ENCODE assay signal across 11 mouse cellular contexts in the genomic region with DNA sequence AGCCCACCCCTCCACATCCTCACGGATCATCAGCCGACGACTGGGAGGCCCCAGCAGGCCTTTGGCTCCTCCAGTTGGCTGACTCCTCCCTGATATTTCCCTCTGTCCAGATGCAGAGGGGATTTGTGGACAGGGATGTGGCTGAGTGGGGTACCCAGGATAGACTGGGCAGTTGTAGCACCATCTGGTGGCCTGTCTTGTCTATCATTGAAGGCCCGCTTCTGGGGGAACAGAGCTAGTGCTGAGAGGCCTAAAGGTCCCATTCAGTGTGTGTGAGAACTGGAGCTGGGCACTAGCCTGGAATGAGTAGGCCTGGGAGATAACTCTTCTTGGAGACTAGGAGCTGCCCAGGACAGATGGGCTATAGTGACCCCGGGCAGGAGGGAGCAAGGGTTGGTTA. TPM values are rescaled to one million over a fixed set of nuclear protein-coding genes. Genes with fewer than 3 reads are reported as not detected.
DNase-seq lines count a peak whose midpoint lies in the region; ATAC-seq and TF ChIP-seq lines count a peak whose summit lies in the region.
"Had no signal": no experiment of that assay in that cellular context is flagged by ENCODE, and none has a peak within 500 bp of the region (broad histone marks: within the 10 kb centered on the region; RNA-seq: fewer than 3 reads in every experiment).

No protein-coding gene starts in this region.

- no peak overlapping the region for H3K27ac ChIP-seq in hindbrain, postnatal 0 days
- no peak overlapping the region for H3K27ac ChIP-seq in hindbrain, embryonic 12.5 days
- no peak overlapping the region for H3K27ac ChIP-seq in liver, adult 2 months (replicated peaks; ENCODE audit: insufficient read depth, low read depth, low read length)
- H3K27ac ChIP-seq in liver, embryonic 12.5 days = no peak overlapping the region
- H3K27ac ChIP-seq in embryonic fibroblast, embryonic 13.5 days (ENCODE audit: insufficient read depth, low read length) = no peak overlapping the region
- H3K27ac ChIP-seq: hindbrain, embryonic 15.5 days had no signal

- H3K27me3 ChIP-seq in hindbrain, postnatal 0 days (ENCODE audit: insufficient read depth, low read length) = no peaks in the 10 kb centered on the region
- H3K27me3 ChIP-seq in hindbrain, embryonic 12.5 days = peaks cover 35% of the 10 kb centered on the region
- no peaks in the 10 kb centered on the region for H3K27me3 ChIP-seq in liver, adult 2 months (ENCODE audit: control insufficient read depth, insufficient read depth, low read length)
- H3K27me3 ChIP-seq in liver, embryonic 12.5 days (replicated peaks) = peaks cover 31% of the 10 kb centered on the region

- WGBS in hindbrain, postnatal 0 days = 55% methylated on average over 5 of the region's 5 CpGs
- 63% methylated on average over 5 of the region's 5 CpGs for WGBS in hindbrain, embryonic 12.5 days
- WGBS in liver, adult 2 months = 39% methylated on average over 5 of the region's 5 CpGs
- WGBS in liver, embryonic 12.5 days (ENCODE audit: insufficient replicate concordance) = 72% methylated on average over 5 of the region's 5 CpGs

- peaks cover 5% of the 10 kb centered on the region; the same call in 1 of the 2 replicates for H3K79me2 ChIP-seq in liver, adult 2 months (ENCODE audit: control insufficient read depth, insufficient read depth, low read length)

- no peaks in the 10 kb centered on the region for H3K9me3 ChIP-seq in hindbrain, postnatal 0 days (ENCODE audit: low read length)
- no peaks in the 10 kb centered on the region for H3K9me3 ChIP-seq in hindbrain, embryonic 12.5 days (replicated peaks)
- H3K9me3 ChIP-seq in liver, embryonic 12.5 days (replicated peaks) = no peaks in the 10 kb centered on the region
- H3K9me3 ChIP-seq: hindbrain, embryonic 15.5 days had no signal

- DNase-seq in adrenal gland, postnatal 10 days = peak; percentile 40
- DNase-seq in adrenal gland, postnatal 25 days = no peak
- peak; percentile 46 for DNase-seq in hindbrain, postnatal 0 days (ENCODE audit: low spot score)
- DNase-seq in liver, adult 2 months (ENCODE audit: extremely low read depth, low read depth, low spot score) = peak; percentile 24
- no peak for DNase-seq in testis, postnatal 14 days (ENCODE audit: low spot score)
- DNase-seq: spleen, adult 18-20 months had no signal

- TF ChIP-seq CTCF in hindbrain, postnatal 0 days (IDR thresholded peaks at IDR 0.05; ENCODE audit: low read depth) = peak; percentile 53
- peak; percentile 28 for TF ChIP-seq CTCF in liver, adult 2 months (IDR thresholded peaks at IDR 0.05; ENCODE audit: low read depth, low read length)
- TF ChIP-seq CTCF in embryonic fibroblast, embryonic 13.5 days (IDR thresholded peaks at IDR 0.05; ENCODE audit: borderline replicate concordance, insufficient read depth, low read length) = 0 out of 2 replicates have a peak, but pooled peaks have one; percentile 7

- H3K9ac ChIP-seq in hindbrain, postnatal 0 days (replicated peaks; ENCODE audit: low read length) = no peak overlapping the region
- H3K9ac ChIP-seq in hindbrain, embryonic 12.5 days = no peak overlapping the region
- no peak overlapping the region for H3K9ac ChIP-seq in liver, adult 2 months (ENCODE audit: low read depth, low read length)
- H3K9ac ChIP-seq in liver, embryonic 12.5 days = no peak overlapping the region
- H3K9ac ChIP-seq: hindbrain, embryonic 15.5 days had no signal

- ATAC-seq in hindbrain, postnatal 0 days = no peak
- no peak for ATAC-seq in hindbrain, embryonic 12.5 days (ENCODE audit: low FRiP score)
- ATAC-seq in liver, embryonic 12.5 days = no peak

- no peak for TF ChIP-seq POLR2A in liver, adult 2 months (IDR thresholded peaks at IDR 0.05; ENCODE audit: extremely low read depth, insufficient read depth, low read length)
- TF ChIP-seq POLR2A in embryonic fibroblast, embryonic 13.5 days (IDR thresholded peaks at IDR 0.05; ENCODE audit: low read depth, low read length) = no peak

- H3K4me1 ChIP-seq in hindbrain, postnatal 0 days (ENCODE audit: insufficient read depth, low read length) = peaks cover 15% of the 10 kb centered on the region
- peaks cover 23% of the 10 kb centered on the region for H3K4me1 ChIP-seq in hindbrain, embryonic 12.5 days
- H3K4me1 ChIP-seq in liver, adult 2 months (ENCODE audit: control insufficient read depth, insufficient read depth, low read length) = peaks cover 14% of the 10 kb centered on the region
- H3K4me1 ChIP-seq in liver, embryonic 12.5 days = peaks cover 21% of the 10 kb centered on the region
- H3K4me1 ChIP-seq in embryonic fibroblast, embryonic 13.5 days (ENCODE audit: control insufficient read depth, insufficient read depth, low read length) = peaks cover 4% of the 10 kb centered on the region; the same call in 1 of the 2 replicates

- H3K4me3 ChIP-seq in hindbrain, postnatal 0 days (ENCODE audit: low read length) = no peak overlapping the region
- no peak overlapping the region for H3K4me3 ChIP-seq in hindbrain, embryonic 12.5 days
- H3K4me3 ChIP-seq in liver, adult 2 months (ENCODE audit: insufficient read depth, low read depth, low read length) = no peak overlapping the region
- H3K4me3 ChIP-seq in liver, embryonic 12.5 days = no peak overlapping the region
- H3K4me3 ChIP-seq in embryonic fibroblast, embryonic 13.5 days (ENCODE audit: insufficient read depth, low read length) = no peak overlapping the region
- H3K4me3 ChIP-seq: erythroblast, embryonic 14.5 days; hindbrain, embryonic 15.5 days had no signal

- H3K36me3 ChIP-seq in hindbrain, postnatal 0 days (ENCODE audit: insufficient read depth, low read length) = 0 out of 2 replicates have a peak, but pooled peaks cover 7% of the 10 kb centered on the region
- peaks cover 30% of the 10 kb centered on the region for H3K36me3 ChIP-seq in hindbrain, embryonic 12.5 days
- H3K36me3 ChIP-seq in liver, adult 2 months (ENCODE audit: control insufficient read depth, insufficient read depth, low read length) = no peaks in the 10 kb centered on the region
- peaks cover 25% of the 10 kb centered on the region for H3K36me3 ChIP-seq in liver, embryonic 12.5 days

- no peak overlapping the region for H3K4me2 ChIP-seq in hindbrain, postnatal 0 days (ENCODE audit: low read depth, low read length)
- no peak overlapping the region for H3K4me2 ChIP-seq in hindbrain, embryonic 12.5 days (replicated peaks)
- no peak overlapping the region for H3K4me2 ChIP-seq in liver, embryonic 12.5 days
- H3K4me2 ChIP-seq: hindbrain, embryonic 15.5 days had no signal

RNA-seq across cellular contexts. Expression of a gene that starts 4.3 kb away (rescaled TPM):
- total RNA-seq in adrenal gland, postnatal 10 days (2021) = 10 to 100 TPM in 1 of 2 experiments, 1 to 10 TPM in 1; 9.5 to 16.7 TPM
- total RNA-seq in adrenal gland, postnatal 25 days (2021) = 15.6 and 17.9 TPM in 2 replicates
- 19.4 and 21.2 TPM in 2 replicates for total RNA-seq in hindbrain, postnatal 0 days (2014; rRNA removed)
- 13.4 and 15.8 TPM in 2 replicates for polyA plus RNA-seq in hindbrain, postnatal 0 days (2015; fragmentation: Nextera tagmentation; extraction: Ambion mirVana)
- 2.8 and 3.1 TPM in 2 replicates for polyA plus RNA-seq in hindbrain, embryonic 12.5 days (2016; fragmentation: Nextera tagmentation; extraction: Ambion mirVana)
- total RNA-seq in liver, adult 2 months (2014; rRNA removed) = 16.8 and 18.1 TPM in 2 replicates
- 27.3 and 41.2 TPM in 2 replicates for polyA plus RNA-seq in liver, adult 2 months (2012; rRNA removed)
- 1.4 and 1.8 TPM in 2 replicates for polyA plus RNA-seq in liver, embryonic 12.5 days (2016; fragmentation: Nextera tagmentation; extraction: Ambion mirVana)
- polyA plus RNA-seq in embryonic fibroblast, embryonic 13.5 days (2011; ENCODE audit: insufficient read length, low read depth, missing spikeins) = 1.5 and 2.3 TPM in 2 replicates

RNA-seq across cellular contexts. Expression of a gene that starts 7.1 kb away (rescaled TPM):
- total RNA-seq in adrenal gland, postnatal 10 days (2021) = 10 to 100 TPM; 43.6 to 56.7 TPM
- total RNA-seq in adrenal gland, postnatal 25 days (2021) = 68.7 and 78.2 TPM in 2 replicates
- total RNA-seq in hindbrain, postnatal 0 days (2014; rRNA removed) = 56.1 and 91.8 TPM in 2 replicates
- 52.9 and 56.3 TPM in 2 replicates for polyA plus RNA-seq in hindbrain, postnatal 0 days (2015; fragmentation: Nextera tagmentation; extraction: Ambion mirVana)
- polyA plus RNA-seq in hindbrain, embryonic 12.5 days (2016; fragmentation: Nextera tagmentation; extraction: Ambion mirVana) = 37.6 and 39.1 TPM in 2 replicates
- total RNA-seq in liver, adult 2 months (2014; rRNA removed) = 16.9 and 18.2 TPM in 2 replicates
- polyA plus RNA-seq in liver, adult 2 months (2012; rRNA removed) = 29.8 and 45.1 TPM in 2 replicates
- polyA plus RNA-seq in liver, embryonic 12.5 days (2016; fragmentation: Nextera tagmentation; extraction: Ambion mirVana) = 14.7 and 16.2 TPM in 2 replicates
- 36.4 and 36.6 TPM in 2 replicates for polyA plus RNA-seq in embryonic fibroblast, embryonic 13.5 days (2011; ENCODE audit: insufficient read length, low read depth, missing spikeins)

RNA-seq across cellular contexts. Expression of a gene that starts 19.1 kb away (rescaled TPM):
- 1 to 10 TPM; 1.9 to 3.4 TPM for total RNA-seq in adrenal gland, postnatal 10 days (2021)
- total RNA-seq in adrenal gland, postnatal 25 days (2021) = 3.3 and 4.0 TPM in 2 replicates
- total RNA-seq in hindbrain, postnatal 0 days (2014; rRNA removed) = 3.3 and 5.5 TPM in 2 replicates
- polyA plus RNA-seq in hindbrain, postnatal 0 days (2015; fragmentation: Nextera tagmentation; extraction: Ambion mirVana) = 8.0 and 8.3 TPM in 2 replicates
- 8.3 and 8.8 TPM in 2 replicates for polyA plus RNA-seq in hindbrain, embryonic 12.5 days (2016; fragmentation: Nextera tagmentation; extraction: Ambion mirVana)
- total RNA-seq in liver, adult 2 months (2014; rRNA removed) = 0.28 and 0.34 TPM in 2 replicates
- 0.13 and 0.61 TPM in 2 replicates for polyA plus RNA-seq in liver, adult 2 months (2012; rRNA removed)
- 0.44 and 1.4 TPM in 2 replicates for polyA plus RNA-seq in liver, embryonic 12.5 days (2016; fragmentation: Nextera tagmentation; extraction: Ambion mirVana)
- 1.4 and 2.9 TPM in 2 replicates for polyA plus RNA-seq in embryonic fibroblast, embryonic 13.5 days (2011; ENCODE audit: insufficient read length, low read depth, missing spikeins)

RNA-seq across cellular contexts. Expression of a gene that starts 19.2 kb away (rescaled TPM):
- 10 to 100 TPM; 76.0 to 81.4 TPM for total RNA-seq in adrenal gland, postnatal 10 days (2021)
- 79.0 and 97.8 TPM in 2 replicates for total RNA-seq in adrenal gland, postnatal 25 days (2021)
- 193 and 194 TPM in 2 replicates for total RNA-seq in hindbrain, postnatal 0 days (2014; rRNA removed)
- polyA plus RNA-seq in hindbrain, postnatal 0 days (2015; fragmentation: Nextera tagmentation; extraction: Ambion mirVana) = 203 and 208 TPM in 2 replicates
- 160 and 166 TPM in 2 replicates for polyA plus RNA-seq in hindbrain, embryonic 12.5 days (2016; fragmentation: Nextera tagmentation; extraction: Ambion mirVana)
- 51.5 and 58.5 TPM in 2 replicates for total RNA-seq in liver, adult 2 months (2014; rRNA removed)
- polyA plus RNA-seq in liver, adult 2 months (2012; rRNA removed) = 67.1 and 67.7 TPM in 2 replicates
- 80.1 and 80.8 TPM in 2 replicates for polyA plus RNA-seq in liver, embryonic 12.5 days (2016; fragmentation: Nextera tagmentation; extraction: Ambion mirVana)
- 68.8 and 76.4 TPM in 2 replicates for polyA plus RNA-seq in embryonic fibroblast, embryonic 13.5 days (2011; ENCODE audit: insufficient read length, low read depth, missing spikeins)

RNA-seq across cellular contexts. Expression of a gene that starts 22.3 kb away (rescaled TPM):
- 10 to 100 TPM; 17.0 to 21.3 TPM for total RNA-seq in adrenal gland, postnatal 10 days (2021)
- 32.3 and 33.0 TPM in 2 replicates for total RNA-seq in adrenal gland, postnatal 25 days (2021)
- total RNA-seq in hindbrain, postnatal 0 days (2014; rRNA removed) = 42.4 and 42.9 TPM in 2 replicates
- 16.9 and 17.5 TPM in 2 replicates for polyA plus RNA-seq in hindbrain, postnatal 0 days (2015; fragmentation: Nextera tagmentation; extraction: Ambion mirVana)
- polyA plus RNA-seq in hindbrain, embryonic 12.5 days (2016; fragmentation: Nextera tagmentation; extraction: Ambion mirVana) = 32.9 and 35.0 TPM in 2 replicates
- total RNA-seq in liver, adult 2 months (2014; rRNA removed) = 21.3 and 26.3 TPM in 2 replicates
- 17.7 and 24.5 TPM in 2 replicates for polyA plus RNA-seq in liver, adult 2 months (2012; rRNA removed)
- polyA plus RNA-seq in liver, embryonic 12.5 days (2016; fragmentation: Nextera tagmentation; extraction: Ambion mirVana) = 11.3 and 11.8 TPM in 2 replicates
- 11.0 and 13.2 TPM in 2 replicates for polyA plus RNA-seq in embryonic fibroblast, embryonic 13.5 days (2011; ENCODE audit: insufficient read length, low read depth, missing spikeins)

Comparison
In these comparisons a context has a peak if more than half of its experiments do, and no peak if none do; other contexts are left out.
1. DNase-seq: peak in adrenal gland, postnatal 10 days (single experiment), hindbrain, postnatal 0 days (single experiment) and liver, adult 2 months (single experiment); none in adrenal gland, postnatal 25 days (single experiment) and testis, postnatal 14 days (single experiment).
2. Peak in every context shown above with its lines, with median percentiles within 50 percentile points of each other: CTCF ChIP-seq.